Mouse (Mus musculus): Measurements from ENCODE around the gene Kctd3. TPM values are rescaled to one million over a fixed set of nuclear protein-coding genes. Genes with fewer than 3 reads are reported as not detected.
"Not testable (repeated sequence)": the region's sequence is repeated elsewhere in the genome, so short reads cannot be mapped to it uniquely, and the experiment has no call there.

The Kctd3 gene
- polyA plus RNA-seq, 1 experiment, result not detected

- no peak overlapping the region for H3K4me3 ChIP-seq (ENCODE audit: insufficient read depth, low read depth, low read length)
- 76% methylated on average over 3 of the region's 3 CpGs for WGBS
- H3K27ac ChIP-seq (ENCODE audit: insufficient read depth, low read depth, low read length), result no peak overlapping the region
- no peaks in the 10 kb centered on the region for H3K4me1 ChIP-seq (ENCODE audit: control insufficient read depth, insufficient read depth, low read length)
- no peak for TF ChIP-seq CTCF (IDR thresholded peaks at IDR 0.05; ENCODE audit: insufficient read depth, low read depth, low read length)
- no peak for TF ChIP-seq POLR2A (IDR thresholded peaks at IDR 0.05; ENCODE audit: insufficient read depth, low read depth, low read length)
These were observed 39.2 kb upstream of the Kctd3 start for GRCm38 (mm10) chr1:189046831-189047230.

GRCm38 (mm10) chr1:189046301-189046700 is 38.7 kb upstream of the Kctd3 start:
- H3K4me1 ChIP-seq (ENCODE audit: control insufficient read depth, insufficient read depth, low read length), result no peaks in the 10 kb centered on the region
- 85% methylated on average over 3 of the region's 3 CpGs for WGBS
- H3K27ac ChIP-seq (ENCODE audit: insufficient read depth, low read depth, low read length), result no peak overlapping the region
- TF ChIP-seq POLR2A (IDR thresholded peaks at IDR 0.05; ENCODE audit: insufficient read depth, low read depth, low read length) (no peak), CTCF (IDR thresholded peaks at IDR 0.05; ENCODE audit: insufficient read depth, low read depth, low read length) (no peak)
- no peak overlapping the region for H3K4me3 ChIP-seq (ENCODE audit: insufficient read depth, low read depth, low read length)

GRCm38 (mm10) chr1:189041261-189041660 is 33.6 kb upstream of the Kctd3 start:
- Histone ChIP-seq H3K4me3 (ENCODE audit: insufficient read depth, low read depth, low read length) (no peak overlapping the region), H3K27ac (ENCODE audit: insufficient read depth, low read depth, low read length) (no peak overlapping the region), H3K4me1 (ENCODE audit: control insufficient read depth, insufficient read depth, low read length) (no peaks in the 10 kb centered on the region)
- TF ChIP-seq POLR2A (IDR thresholded peaks at IDR 0.05; ENCODE audit: insufficient read depth, low read depth, low read length) (no peak), CTCF (IDR thresholded peaks at IDR 0.05; ENCODE audit: insufficient read depth, low read depth, low read length) (no peak)
- WGBS, result 87% methylated on average over 12 of the region's 12 CpGs

GRCm38 (mm10) chr1:189039348-189039747 is 31.7 kb upstream of the Kctd3 start:
- no peak overlapping the region for H3K4me3 ChIP-seq (ENCODE audit: insufficient read depth, low read depth, low read length)
- H3K4me1 ChIP-seq (ENCODE audit: control insufficient read depth, insufficient read depth, low read length), result no peaks in the 10 kb centered on the region
- WGBS, result 74% methylated on average over 5 of the region's 5 CpGs
- no peak for TF ChIP-seq POLR2A (IDR thresholded peaks at IDR 0.05; ENCODE audit: insufficient read depth, low read depth, low read length)
- TF ChIP-seq CTCF (IDR thresholded peaks at IDR 0.05; ENCODE audit: insufficient read depth, low read depth, low read length), result no peak
- H3K27ac ChIP-seq (ENCODE audit: insufficient read depth, low read depth, low read length), result no peak overlapping the region

- H3K4me1 ChIP-seq (ENCODE audit: control insufficient read depth, insufficient read depth, low read length); H3K27ac ChIP-seq (ENCODE audit: insufficient read depth, low read depth, low read length); H3K4me3 ChIP-seq (ENCODE audit: insufficient read depth, low read depth, low read length): not testable (repeated sequence)
- WGBS, result 96% methylated on average over 2 of the region's 2 CpGs
These were observed 25.2 kb upstream of the Kctd3 start for GRCm38 (mm10) chr1:189032817-189033216.

GRCm38 (mm10) chr1:189030975-189031374 is 23.3 kb upstream of the Kctd3 start:
- TF ChIP-seq POLR2A (IDR thresholded peaks at IDR 0.05; ENCODE audit: insufficient read depth, low read depth, low read length), result no peak
- no peak for TF ChIP-seq CTCF (IDR thresholded peaks at IDR 0.05; ENCODE audit: insufficient read depth, low read depth, low read length)
- no peak overlapping the region for H3K4me3 ChIP-seq (ENCODE audit: insufficient read depth, low read depth, low read length)
- WGBS, result 83% methylated on average over 7 of the region's 7 CpGs
- no peaks in the 10 kb centered on the region for H3K4me1 ChIP-seq (ENCODE audit: control insufficient read depth, insufficient read depth, low read length)
- no peak overlapping the region for H3K27ac ChIP-seq (ENCODE audit: insufficient read depth, low read depth, low read length)

GRCm38 (mm10) chr1:189028267-189028666 is 20.6 kb upstream of the Kctd3 start:
- Histone ChIP-seq H3K27ac (ENCODE audit: insufficient read depth, low read depth, low read length) (no peak overlapping the region), H3K4me1 (ENCODE audit: control insufficient read depth, insufficient read depth, low read length) (no peaks in the 10 kb centered on the region), H3K4me3 (ENCODE audit: insufficient read depth, low read depth, low read length) (no peak overlapping the region)
- WGBS, result 70% methylated on average over 1 of the region's 1 CpGs
- TF ChIP-seq CTCF (IDR thresholded peaks at IDR 0.05; ENCODE audit: insufficient read depth, low read depth, low read length) (no peak), POLR2A (IDR thresholded peaks at IDR 0.05; ENCODE audit: insufficient read depth, low read depth, low read length) (no peak)

GRCm38 (mm10) chr1:189026885-189027284 is 19.2 kb upstream of the Kctd3 start:
- TF ChIP-seq POLR2A (IDR thresholded peaks at IDR 0.05; ENCODE audit: insufficient read depth, low read depth, low read length) (no peak), CTCF (IDR thresholded peaks at IDR 0.05; ENCODE audit: insufficient read depth, low read depth, low read length) (no peak)

GRCm38 (mm10) chr1:189023701-189024080 is 16.1 kb upstream of the Kctd3 start:
- H3K27ac ChIP-seq (ENCODE audit: insufficient read depth, low read depth, low read length), result no peak overlapping the region
- no peaks in the 10 kb centered on the region for H3K4me1 ChIP-seq (ENCODE audit: control insufficient read depth, insufficient read depth, low read length)
- H3K4me3 ChIP-seq (ENCODE audit: insufficient read depth, low read depth, low read length), result no peak overlapping the region
- TF ChIP-seq POLR2A (IDR thresholded peaks at IDR 0.05; ENCODE audit: insufficient read depth, low read depth, low read length), result no peak
- TF ChIP-seq CTCF (IDR thresholded peaks at IDR 0.05; ENCODE audit: insufficient read depth, low read depth, low read length), result no peak
- WGBS, result 27% methylated on average over 1 of the region's 1 CpGs

More at GRCm38 (mm10) chr1:189026885-189027284, 19.2 kb upstream of the Kctd3 start:
- Histone ChIP-seq H3K4me1 (ENCODE audit: control insufficient read depth, insufficient read depth, low read length) (no peaks in the 10 kb centered on the region), H3K4me3 (ENCODE audit: insufficient read depth, low read depth, low read length) (no peak overlapping the region), H3K27ac (ENCODE audit: insufficient read depth, low read depth, low read length) (no peak overlapping the region)
- 46% methylated on average over 8 of the region's 8 CpGs for WGBS

All from olfactory bulb, adult 2 months (tissue).